Mouse (Mus musculus) intestine, embryonic 16.5 days (tissue): ENCODE results near the gene Fut2. TPM values are rescaled to one million over a fixed set of nuclear protein-coding genes. Genes with fewer than 3 reads are reported as not detected.

Source experiments
- ATAC-seq: fragments of 200-750 bp; cut with Nextera tagmentation; 2 replicates; pipeline ENCODE4 v1.8.0; 2017; ENCODE audit warnings: moderate TSS enrichment, moderate library complexity
- H3K27ac ChIP-seq: fragments of 300-500 bp; sonication (generic); 2 replicates; pipeline ENCODE4 v1.5.1; 2014; ENCODE audit warnings: mild to moderate bottlenecking, low read length
- H3K27me3 ChIP-seq: fragments of 300-500 bp; sonication (generic); replicated peaks from 2 replicates; pipeline ENCODE4 v1.6.1; 2014; ENCODE audit warnings: low read length, control low read depth, mixed read lengths; ENCODE audit not compliant: control insufficient read depth, insufficient read depth
- H3K36me3 ChIP-seq: fragments of 300-500 bp; sonication (generic); 2 replicates; pipeline ENCODE4 v1.6.1; 2014; ENCODE audit warnings: low read length, control low read depth; ENCODE audit not compliant: control insufficient read depth, insufficient read depth
- H3K4me1 ChIP-seq: fragments of 300-500 bp; sonication (generic); 2 replicates; pipeline ENCODE4 v1.6.1; 2014; ENCODE audit warnings: low read length, control low read depth, mixed read lengths; ENCODE audit not compliant: control insufficient read depth, insufficient read depth
- H3K4me2 ChIP-seq: fragments of 300-500 bp; sonication (generic); 2 replicates; pipeline ENCODE4 v1.6.1; 2014; ENCODE audit warnings: low read depth, low read length, control low read depth
- H3K4me3 ChIP-seq: fragments of 300-500 bp; sonication (generic); 2 replicates; pipeline ENCODE4 v1.5.1; 2014; ENCODE audit warnings: mild to moderate bottlenecking, low read length
- H3K9ac ChIP-seq: fragments of 300-500 bp; sonication (generic); 2 replicates; pipeline ENCODE4 v1.6.1; 2014; ENCODE audit warnings: low read depth, low read length
- H3K9me3 ChIP-seq: fragments of 300-500 bp; sonication (generic); 2 replicates; pipeline ENCODE4 v1.6.1; 2016; ENCODE audit warnings: low read length, control low read depth; ENCODE audit not compliant: control insufficient read depth
- WGBS: fragments of 180-500 bp; shearing (Covaris S2); extraction: QIAGEN DNeasy Blood & Tissue Kit; methylation state at CpG from one replicate; pipeline ENCODE4 v1.1.7; 2014; 5-methylcytosine and 5-hydroxymethylcytosine counted together
- polyA plus RNA-seq: library from polyadenylated mRNA; unstranded; fragments of >200 nt; fragmentation: Nextera tagmentation; extraction: Ambion mirVana; gene quantifications from 2 replicates; pipeline ENCODE4 v1.2.1, GENCODE M21; 2015

The Fut2 gene
- polyA plus RNA-seq, 1 experiment from 2014 or later, result 21.7 TPM

DNA sequence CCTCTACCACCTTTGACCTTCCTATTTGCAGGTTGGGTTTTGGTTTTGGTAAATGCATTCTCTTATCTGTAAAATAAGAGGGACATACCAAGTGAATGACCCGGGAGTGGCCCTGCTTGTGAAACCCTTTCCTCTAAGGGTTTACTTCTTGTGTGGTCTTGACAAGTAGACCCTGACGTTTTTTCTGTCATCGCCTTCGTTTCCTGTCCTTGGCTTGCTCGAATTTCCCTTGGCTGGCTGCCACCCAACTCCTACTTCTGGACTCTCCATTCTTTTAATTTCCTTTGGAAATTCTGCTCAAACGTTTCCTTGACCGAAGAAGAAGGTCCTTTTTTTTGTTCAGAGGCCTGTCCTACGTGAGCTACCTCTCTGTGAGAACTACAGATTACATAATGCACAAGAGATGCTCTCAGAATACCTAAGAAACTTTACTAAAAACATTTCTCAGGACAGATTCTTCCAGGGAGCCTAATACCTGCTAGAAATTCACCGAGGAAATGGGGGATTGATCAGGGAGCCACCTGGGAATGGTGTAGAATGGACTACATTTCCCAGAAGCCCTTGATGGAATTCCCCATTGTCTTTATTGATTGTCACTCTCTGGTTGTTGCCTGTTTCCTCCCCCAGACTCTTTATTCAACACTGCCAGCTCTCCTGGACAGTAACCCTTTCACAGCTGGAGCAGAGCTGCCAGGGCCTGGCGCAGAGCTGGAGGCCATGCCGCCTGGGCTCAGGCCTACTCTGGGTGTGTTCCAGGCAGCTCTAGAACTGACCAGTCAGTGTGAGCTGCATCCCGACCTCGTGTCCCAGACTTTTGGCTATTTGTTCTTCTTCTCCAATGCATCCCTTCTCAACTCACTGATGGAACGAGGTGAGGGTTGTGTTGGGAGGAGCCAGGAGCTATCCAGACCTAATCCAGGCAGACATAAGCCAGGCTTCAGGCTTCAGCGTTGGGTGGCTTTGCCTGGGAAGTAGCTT, 30.2 kb downstream of the Fut2 start:
- Histone ChIP-seq H3K36me3 (no peaks in the 10 kb centered on the region; the same call in 1 of the 2 replicates), H3K4me2 (no peak overlapping the region), H3K9me3 (no peaks in the 10 kb centered on the region), H3K4me1 (peaks cover 15% of the 10 kb centered on the region), H3K27ac (peak overlapping the region; percentile 55), H3K9ac (no peak overlapping the region), H3K4me3 (no peak overlapping the region), H3K27me3 (peaks cover 6% of the 10 kb centered on the region; the same call in 1 of the 2 replicates)
- 72% methylated on average over 15 of the region's 15 CpGs for WGBS
- ATAC-seq, result no peak

DNA sequence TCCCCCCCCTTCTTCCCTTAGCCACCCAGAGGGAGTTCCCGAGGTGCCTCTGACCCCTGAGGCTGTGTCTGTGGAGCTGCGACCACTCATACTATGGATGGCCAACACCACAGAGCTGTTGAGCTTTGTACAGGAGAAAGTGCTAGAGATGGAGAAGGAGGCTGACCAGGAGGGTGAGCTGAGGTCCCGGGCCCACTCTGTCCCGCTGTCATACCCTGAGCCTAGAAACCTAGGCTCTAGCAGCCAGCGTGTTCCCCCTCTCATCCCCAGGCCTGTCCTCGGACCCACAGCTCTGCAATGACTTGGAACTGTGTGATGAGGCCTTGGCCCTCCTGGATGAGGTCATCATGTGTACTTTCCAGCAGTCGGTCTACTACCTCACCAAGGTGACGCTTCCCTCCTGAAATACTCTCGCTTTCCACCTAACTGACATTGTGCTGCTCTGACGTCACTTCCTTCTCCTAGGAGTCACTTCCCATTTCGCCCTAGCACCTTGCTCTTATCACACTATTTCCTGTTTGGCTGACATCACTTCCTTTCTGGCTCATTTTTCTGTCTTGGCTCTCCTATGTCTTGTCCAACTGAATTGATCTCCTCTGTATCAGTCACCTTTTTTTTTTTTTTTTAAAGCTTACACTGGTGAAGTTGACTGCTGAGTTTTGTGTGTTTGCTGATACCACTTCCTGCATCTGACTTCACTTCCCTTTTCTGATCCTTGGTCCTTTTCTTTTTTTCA, 31.1 kb downstream of the Fut2 start:
- Histone ChIP-seq H3K4me2 (no peak overlapping the region), H3K9ac (no peak overlapping the region), H3K9me3 (no peaks in the 10 kb centered on the region), H3K4me3 (no peak overlapping the region), H3K36me3 (no peaks in the 10 kb centered on the region; the same call in 1 of the 2 replicates), H3K27me3 (peaks cover 6% of the 10 kb centered on the region; the same call in 1 of the 2 replicates), H3K27ac (peak overlapping the region; percentile 19), H3K4me1 (peaks cover 14% of the 10 kb centered on the region; the same call in 1 of the 2 replicates)
- WGBS, result 88% methylated on average over 11 of the region's 11 CpGs
- ATAC-seq, result no peak

DNA sequence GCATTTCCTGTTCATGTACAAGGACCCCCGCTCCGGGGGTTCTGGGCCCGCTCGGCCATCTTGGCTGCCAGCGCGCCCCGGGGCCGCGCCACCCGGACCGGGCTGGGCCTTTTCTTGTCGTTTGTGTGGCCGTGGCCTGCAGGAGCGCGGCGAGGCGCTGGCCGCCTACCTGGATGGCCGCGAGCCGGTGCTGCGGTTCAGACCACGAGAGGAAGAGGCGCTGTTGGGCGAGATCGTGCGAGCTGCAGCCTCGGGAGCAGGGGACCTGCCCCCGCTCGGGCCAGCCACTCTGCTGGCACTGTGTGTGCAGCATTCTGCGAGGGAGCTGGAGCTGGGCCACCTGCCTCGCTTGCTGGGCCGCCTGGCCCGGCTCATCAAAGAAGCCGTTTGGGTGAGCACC, 33.7 kb downstream of the Fut2 start:
- H3K4me3 ChIP-seq, result peak overlapping the region; percentile 11

DNA sequence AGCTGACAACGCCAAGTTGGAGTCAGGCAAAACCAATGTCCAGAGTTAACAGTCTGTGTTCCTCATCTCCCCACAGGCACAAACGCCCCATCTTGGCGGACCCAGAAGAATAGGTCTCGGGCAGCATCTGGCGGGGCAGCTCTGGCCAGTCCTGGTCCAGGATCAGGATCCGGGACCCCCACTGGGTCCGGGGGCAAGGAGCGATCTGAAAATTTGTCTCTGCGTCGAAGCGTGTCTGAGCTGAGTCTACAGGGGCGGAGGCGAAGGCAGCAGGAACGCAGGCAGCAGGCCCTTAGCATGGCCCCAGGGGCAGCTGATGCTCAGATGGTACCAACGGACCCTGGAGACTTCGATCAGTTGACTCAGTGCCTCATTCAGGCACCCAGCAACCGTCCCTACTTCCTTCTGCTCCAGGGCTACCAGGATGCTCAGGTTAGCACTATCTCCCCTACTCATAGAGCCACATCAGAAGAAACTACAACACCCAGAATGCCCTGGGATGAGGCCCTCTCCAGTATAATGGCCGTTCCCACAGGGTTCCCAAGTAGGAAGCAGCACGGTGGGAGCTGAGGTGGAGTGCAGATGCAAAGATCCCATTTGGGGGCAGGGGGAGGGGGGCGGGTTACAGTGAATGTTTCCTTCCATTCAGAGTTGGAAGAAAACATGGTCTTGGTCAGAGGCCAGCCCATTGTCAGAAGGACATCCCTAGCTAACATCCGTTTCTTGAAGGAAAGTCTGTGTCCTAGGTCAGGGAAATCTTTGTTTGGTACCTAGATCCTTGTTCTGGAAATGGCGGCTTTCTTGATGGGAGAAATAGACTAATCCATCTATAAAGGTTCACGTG, 35.9 kb downstream of the Fut2 start:
- Histone ChIP-seq H3K27me3 (peaks cover 16% of the 10 kb centered on the region), H3K4me2 (no peak overlapping the region)
- 77% methylated on average over 23 of the region's 23 CpGs for WGBS

More for the DNA sequence above, 33.7 kb downstream of the Fut2 start:
- no peak for ATAC-seq
- peak overlapping the region; percentile 45 for H3K4me2 ChIP-seq
- H3K4me1 ChIP-seq, result peaks cover 15% of the 10 kb centered on the region; the same call in 1 of the 2 replicates
- no peaks in the 10 kb centered on the region; the same call in 1 of the 2 replicates for H3K36me3 ChIP-seq
- H3K27ac ChIP-seq, result no peak overlapping the region
- WGBS, result 30% methylated on average over 35 of the region's 35 CpGs
- H3K9me3 ChIP-seq, result no peaks in the 10 kb centered on the region
- H3K27me3 ChIP-seq, result peaks cover 15% of the 10 kb centered on the region
- peak overlapping the region; percentile 62 for H3K9ac ChIP-seq

DNA sequence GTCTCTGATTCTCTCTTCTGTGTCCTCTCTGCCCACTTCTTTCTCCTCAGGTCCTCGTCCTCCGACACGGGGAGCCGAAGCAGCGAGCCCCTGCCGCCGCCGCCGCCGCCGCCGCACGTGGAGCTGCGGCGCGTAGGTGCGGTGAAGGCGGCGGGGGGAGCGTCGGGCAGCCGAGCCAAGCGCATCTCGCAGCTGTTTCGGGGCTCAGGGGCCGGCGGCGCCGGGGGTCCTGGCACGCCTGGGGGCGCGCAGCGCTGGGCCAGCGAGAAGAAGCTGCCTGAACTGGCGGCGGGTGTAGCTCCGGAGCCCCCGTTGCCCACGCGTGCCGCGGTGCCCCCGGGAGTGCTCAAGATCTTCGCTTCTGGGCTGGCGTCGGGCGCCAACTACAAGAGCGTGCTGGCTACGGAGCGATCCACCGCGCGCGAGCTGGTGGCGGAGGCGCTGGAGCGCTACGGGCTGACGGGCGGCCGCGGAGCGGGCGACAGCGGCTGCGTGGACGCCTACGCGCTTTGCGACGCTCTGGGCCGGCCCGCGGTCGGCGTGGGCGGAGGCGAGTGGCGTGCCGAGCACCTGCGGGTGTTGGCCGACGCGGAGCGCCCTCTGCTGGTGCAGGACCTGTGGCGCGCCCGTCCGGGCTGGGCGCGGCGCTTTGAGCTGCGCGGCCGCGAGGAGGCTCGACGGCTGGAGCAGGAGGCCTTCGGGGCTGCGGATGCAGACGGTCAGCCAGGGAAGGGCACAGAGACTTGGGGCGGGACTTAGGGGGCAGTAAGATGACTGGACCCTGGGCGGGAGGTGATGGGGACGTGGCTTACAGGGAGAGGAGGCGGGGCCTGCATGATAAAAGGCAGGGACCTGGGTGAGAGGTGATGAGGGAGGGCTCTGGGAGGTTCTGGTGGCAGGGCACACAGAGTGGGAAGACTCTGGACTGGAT, 37.6 kb downstream of the Fut2 start:
- peak overlapping the region; percentile 99 for H3K4me2 ChIP-seq
- no peaks in the 10 kb centered on the region for H3K36me3 ChIP-seq
- H3K27me3 ChIP-seq, result peaks cover 16% of the 10 kb centered on the region
- H3K27ac ChIP-seq, result peak overlapping the region; percentile 49
- WGBS, result under 1% methylated on average over 105 of the region's 105 CpGs
- peak overlapping the region; percentile 61 for H3K4me3 ChIP-seq
- H3K9me3 ChIP-seq, result no peaks in the 10 kb centered on the region
- peak overlapping the region; percentile 79 for H3K9ac ChIP-seq
- peaks cover 13% of the 10 kb centered on the region; the same call in 1 of the 2 replicates for H3K4me1 ChIP-seq
- ATAC-seq, result peak; percentile 85

More for the DNA sequence above, 35.9 kb downstream of the Fut2 start:
- H3K9me3 ChIP-seq, result no peaks in the 10 kb centered on the region
- ATAC-seq, result no peak
- no peaks in the 10 kb centered on the region for H3K36me3 ChIP-seq
- peaks cover 13% of the 10 kb centered on the region; the same call in 1 of the 2 replicates for H3K4me1 ChIP-seq
- H3K9ac ChIP-seq, result 0 out of 2 replicates have a peak overlapping the region, but pooled peaks have one; percentile 13
- H3K27ac ChIP-seq, result no peak overlapping the region
- no peak overlapping the region for H3K4me3 ChIP-seq

DNA sequence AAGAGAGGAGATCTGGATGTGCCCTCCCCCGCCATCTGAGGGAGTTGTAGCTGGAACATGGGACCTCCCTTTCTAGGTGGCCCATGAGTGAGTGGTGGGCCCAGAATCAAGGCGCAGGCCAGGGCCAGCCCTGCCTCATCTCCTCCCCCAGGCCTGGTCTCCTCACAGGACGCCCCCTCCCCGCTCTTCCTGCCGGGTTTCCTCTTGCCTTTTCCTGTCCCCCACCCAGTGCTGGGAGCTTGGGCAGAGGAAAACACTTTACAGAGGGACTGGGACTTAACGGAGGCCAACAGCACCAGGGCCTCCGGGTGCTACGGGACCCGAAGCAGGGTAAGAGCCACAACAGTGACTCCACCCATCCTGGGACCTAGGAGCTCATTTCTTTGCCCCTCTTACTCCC, 38.9 kb downstream of the Fut2 start, which contains the start of gene Rasip1:
Rasip1 (plus strand) TSS at position 228 of the 400 bp plus-strand sequence.
- WGBS, result 82% methylated on average over 9 of the region's 9 CpGs
- Histone ChIP-seq H3K9ac (peak within 1 kb of the TSS; percentile 79), H3K4me2 (peak within 1 kb of the TSS; percentile 99), H3K36me3 (no peaks in the 10 kb centered on the region), H3K27me3 (peaks cover 12% of the 10 kb centered on the region), H3K4me1 (peaks cover 11% of the 10 kb centered on the region; the same call in 1 of the 2 replicates), H3K27ac (peak within 1 kb of the TSS; percentile 49; the same call in 1 of the 2 replicates), H3K9me3 (no peaks in the 10 kb centered on the region), H3K4me3 (peak within 1 kb of the TSS; percentile 61)
- ATAC-seq, result 0 out of 2 replicates have a peak, but pooled peaks have one; percentile 22

DNA sequence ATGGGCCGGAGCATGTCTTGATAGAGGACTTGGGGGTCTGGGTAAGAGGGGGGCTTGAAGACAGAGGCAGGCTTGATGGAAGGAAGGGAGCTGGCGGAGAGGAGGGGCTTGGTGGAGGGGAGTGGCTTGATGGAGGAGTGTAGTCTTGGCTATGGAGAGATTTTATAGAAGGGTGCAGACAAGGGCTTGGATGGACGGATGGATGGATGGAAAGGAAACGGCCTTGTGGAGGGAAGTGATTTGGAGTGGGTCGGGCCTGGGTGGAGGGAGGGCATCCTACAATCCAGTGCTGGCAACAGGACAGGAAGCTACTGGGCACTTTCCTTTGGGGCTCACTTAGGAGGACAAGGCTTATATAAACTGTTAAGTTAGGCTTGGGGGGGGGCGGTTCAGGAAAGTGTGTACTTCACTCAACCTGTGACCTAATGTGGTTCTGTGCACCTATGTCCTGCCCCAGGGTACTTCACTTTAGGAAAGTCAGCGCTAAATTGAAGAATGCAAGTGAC, 39.6 kb downstream of the Fut2 start:
- Histone ChIP-seq H3K27ac (no peak overlapping the region), H3K4me2 (no peak overlapping the region), H3K4me3 (no peak overlapping the region; the same call in 1 of the 2 replicates), H3K4me1 (peaks cover 10% of the 10 kb centered on the region; the same call in 1 of the 2 replicates), H3K27me3 (peaks cover 10% of the 10 kb centered on the region), H3K36me3 (no peaks in the 10 kb centered on the region), H3K9me3 (no peaks in the 10 kb centered on the region), H3K9ac (no peak overlapping the region)
- no peak for ATAC-seq
- 86% methylated on average over 7 of the region's 7 CpGs for WGBS
